Mouse (Mus musculus) mouse trophoblast stem cell (cell line): ENCODE measurements around the gene Chst8.

Experiments
- in situ Hi-C, 2 experiments: fragments of 300-500 bp; cut with MseI, MboI; formaldehyde crosslinking; loops; 2 replicates in 1 of 2; 3 replicates in 1 of 2; pipeline ENCODE4 v1.15.1; 2025

Gene Chst8

DNA sequence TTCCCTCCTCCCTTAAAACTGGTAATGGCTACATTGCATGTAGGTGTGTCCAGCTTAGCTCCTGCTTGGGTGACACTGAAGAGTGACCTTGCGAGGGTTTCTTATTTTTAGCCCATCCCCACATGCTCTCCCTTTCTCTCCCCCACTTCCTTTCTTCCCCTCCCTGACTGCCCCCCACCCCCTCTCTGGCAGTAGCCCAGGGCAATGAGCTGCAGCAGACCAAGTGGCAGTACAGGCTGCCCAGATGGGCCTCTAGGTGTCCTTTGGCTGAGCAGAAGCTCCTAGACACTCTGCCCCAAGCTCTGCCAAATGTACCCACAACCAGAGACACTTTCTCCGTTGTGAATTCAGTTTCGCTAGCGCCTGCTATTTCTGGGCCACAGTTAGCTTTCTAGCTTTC lies 139.6 kb downstream of the Chst8 start:
- in situ Hi-C loops = loop anchor here in 1 of 2 experiments (5.0 to 10.0 kb wide), 3 partner anchors 56 to 268 kb away; no protein-coding TSS in a partner anchor

DNA sequence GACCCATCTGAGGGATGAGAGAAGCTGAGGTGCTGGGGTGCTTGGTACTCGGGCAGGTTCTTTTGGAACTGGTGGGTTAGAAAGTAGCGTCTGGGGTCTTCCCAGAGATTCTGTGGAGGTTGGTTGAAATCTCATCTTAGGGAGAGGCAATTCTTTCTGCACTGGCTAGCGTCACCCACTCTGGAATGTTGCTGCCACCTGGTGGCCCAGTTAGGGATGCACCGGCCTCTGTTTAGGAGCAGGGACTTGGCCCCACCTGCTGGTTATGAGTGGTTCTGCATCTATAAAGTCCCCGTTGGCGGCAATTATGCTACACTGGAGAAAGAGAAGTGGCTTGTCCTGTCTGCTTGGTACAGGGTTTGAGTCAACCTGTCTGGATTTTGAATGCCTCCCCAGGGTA lies 140.6 kb downstream of the Chst8 start:
- in situ Hi-C loops = loop anchor here in 1 of 2 experiments (5.0 to 10.0 kb wide), 3 partner anchors 55 to 267 kb away; no protein-coding TSS in a partner anchor

DNA sequence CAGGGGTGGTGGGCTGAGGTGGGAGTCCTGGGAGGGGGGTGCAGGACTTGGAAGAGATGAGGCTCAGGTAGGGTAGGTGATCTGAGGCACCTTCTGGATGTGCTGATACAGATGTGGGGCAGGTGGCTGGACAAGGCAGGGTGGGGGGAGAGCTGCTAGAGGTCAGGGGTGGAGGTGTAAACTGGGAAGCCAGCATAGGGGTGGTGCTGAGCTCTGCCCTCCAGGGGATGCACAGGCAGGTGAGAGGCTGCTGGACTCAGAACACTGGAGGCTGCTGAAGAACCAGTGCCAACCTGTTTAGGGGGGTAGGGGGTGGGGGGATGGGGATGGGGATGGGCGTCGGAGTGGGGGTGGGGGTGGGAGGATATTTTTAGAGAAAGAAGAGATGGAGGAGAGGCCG lies 141.7 kb downstream of the Chst8 start:
- in situ Hi-C loops = loop anchor here in 1 of 2 experiments (5.0 to 10.0 kb wide), 3 partner anchors 53 to 266 kb away; no protein-coding TSS in a partner anchor

DNA sequence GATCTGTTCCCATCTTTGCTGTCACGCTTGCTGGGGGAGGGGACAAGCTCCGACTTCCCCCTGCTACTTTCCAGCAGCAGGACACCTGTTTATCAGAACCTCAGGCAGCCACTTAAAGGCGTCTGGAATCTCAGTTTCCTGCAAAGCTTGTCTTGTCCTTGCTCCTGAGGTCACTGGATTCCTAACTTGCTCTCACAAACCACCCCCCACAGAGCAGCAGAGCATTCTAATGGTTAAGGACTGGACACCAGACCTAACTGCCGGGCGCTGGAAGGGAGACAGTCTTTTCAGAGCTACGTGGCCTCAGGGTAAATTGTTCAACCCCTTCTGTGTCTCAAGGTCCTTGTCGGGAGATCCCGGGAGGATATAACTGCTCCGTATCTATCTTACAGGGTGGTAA lies 143.2 kb downstream of the Chst8 start:
- in situ Hi-C loops = loop anchor here in 1 of 2 experiments (10.0 kb wide), 1 partner anchor 265 kb away; no protein-coding TSS in a partner anchor

DNA sequence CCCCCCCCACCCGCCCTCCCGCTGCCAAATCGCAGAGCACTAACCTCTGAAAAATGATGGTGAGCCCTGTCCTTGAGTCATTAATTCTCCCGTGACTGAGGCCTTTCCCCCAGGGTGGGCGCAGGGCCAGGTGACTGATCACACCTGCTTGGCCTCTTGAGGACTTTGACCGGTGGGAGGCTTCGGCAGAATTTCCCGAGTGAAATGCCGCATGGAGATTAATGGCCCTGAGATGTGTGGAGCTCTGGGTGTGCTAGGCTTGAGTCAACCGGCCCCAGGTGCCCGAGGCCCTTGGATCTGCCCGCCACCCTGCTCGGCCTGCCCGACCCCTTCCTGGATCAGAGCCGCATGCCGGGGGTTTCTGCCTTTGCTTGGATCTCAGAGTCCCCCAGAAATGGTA lies 144.6 kb downstream of the Chst8 start:
- in situ Hi-C loops = loop anchor here in 1 of 2 experiments (10.0 kb wide), 1 partner anchor 263 kb away; no protein-coding TSS in a partner anchor

DNA sequence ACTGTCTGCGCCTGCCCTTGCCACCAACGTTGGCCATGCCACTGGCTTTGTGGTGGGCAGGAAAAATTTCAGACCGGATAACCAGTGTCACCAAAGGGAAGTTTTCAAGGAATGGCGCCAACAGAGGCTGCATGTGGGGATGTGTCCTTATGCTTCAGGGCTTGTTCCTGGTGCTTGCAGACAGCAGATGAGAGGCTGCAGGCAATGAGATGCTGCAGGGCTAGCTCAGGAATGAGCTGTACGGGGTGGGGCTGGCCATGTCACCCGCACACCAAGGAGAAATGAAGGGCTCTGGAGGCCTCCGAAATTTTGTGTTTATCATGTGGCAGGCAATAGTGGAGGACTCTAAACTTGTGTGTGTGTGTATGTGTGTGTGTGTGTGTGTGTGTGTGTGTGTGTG lies 149.4 kb downstream of the Chst8 start:
- in situ Hi-C loops = loop anchor here in 1 of 2 experiments (10.0 kb wide), 1 partner anchor 258 kb away; no protein-coding TSS in a partner anchor

DNA sequence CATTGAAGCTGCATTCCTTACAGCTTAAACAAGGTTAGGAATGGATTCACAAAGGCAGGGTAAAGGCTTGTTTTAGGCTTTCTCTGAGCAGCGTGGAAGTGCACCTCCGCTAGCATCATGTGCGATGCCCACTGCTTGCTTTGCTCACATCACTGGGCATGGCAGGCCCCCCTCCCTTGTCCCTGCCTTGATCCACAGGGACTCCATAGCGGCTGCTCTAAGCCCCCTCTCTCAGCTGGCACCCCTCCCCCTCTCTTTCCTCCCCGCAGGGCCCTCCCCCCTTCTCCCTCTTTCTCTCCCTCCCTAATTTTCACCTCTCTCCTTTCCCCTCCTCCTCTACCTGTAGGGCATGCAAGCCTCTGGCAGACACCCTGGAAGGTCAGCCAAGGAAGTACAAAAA lies 150.3 kb downstream of the Chst8 start:
- in situ Hi-C loops = loop anchor here in 1 of 2 experiments (10.0 kb wide), 1 partner anchor 257 kb away; no protein-coding TSS in a partner anchor

DNA sequence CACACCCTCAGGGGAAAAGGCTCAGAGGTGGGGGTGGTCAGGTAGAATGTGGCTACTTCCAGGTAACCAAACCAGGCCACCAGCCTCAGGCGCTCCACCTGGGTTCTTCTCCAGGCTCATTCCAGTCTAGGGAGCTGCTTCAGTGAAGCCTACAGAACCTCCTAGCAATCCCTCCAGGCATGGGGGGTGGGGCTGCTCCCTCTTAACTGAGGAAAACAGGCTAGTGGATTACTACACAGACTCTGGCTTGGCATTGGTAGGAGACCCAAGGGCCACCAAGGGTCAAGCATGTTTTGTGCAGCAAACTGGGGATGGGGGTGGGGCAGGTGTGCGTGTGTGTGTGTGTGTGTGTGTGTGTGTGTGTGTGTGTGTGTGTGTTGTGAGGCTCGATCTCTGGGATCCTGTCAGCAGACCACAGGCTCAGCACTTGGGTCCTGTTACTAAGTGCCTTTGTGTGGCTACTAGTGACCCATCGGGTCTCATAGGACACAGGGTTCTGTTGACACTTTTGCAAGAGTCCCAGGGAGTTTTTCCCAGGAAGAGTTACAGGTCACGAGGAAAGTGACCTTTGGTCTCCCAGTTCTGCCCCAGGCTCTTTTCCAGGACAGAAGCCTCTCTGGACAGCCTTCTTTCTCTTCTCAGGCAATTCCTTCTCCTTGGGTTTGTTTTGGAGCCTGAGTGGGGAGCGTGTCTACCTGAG lies 153.0 kb downstream of the Chst8 start:
- in situ Hi-C loops = loop anchor here in 1 of 2 experiments (10.0 kb wide), 1 partner anchor 255 kb away; no protein-coding TSS in a partner anchor

DNA sequence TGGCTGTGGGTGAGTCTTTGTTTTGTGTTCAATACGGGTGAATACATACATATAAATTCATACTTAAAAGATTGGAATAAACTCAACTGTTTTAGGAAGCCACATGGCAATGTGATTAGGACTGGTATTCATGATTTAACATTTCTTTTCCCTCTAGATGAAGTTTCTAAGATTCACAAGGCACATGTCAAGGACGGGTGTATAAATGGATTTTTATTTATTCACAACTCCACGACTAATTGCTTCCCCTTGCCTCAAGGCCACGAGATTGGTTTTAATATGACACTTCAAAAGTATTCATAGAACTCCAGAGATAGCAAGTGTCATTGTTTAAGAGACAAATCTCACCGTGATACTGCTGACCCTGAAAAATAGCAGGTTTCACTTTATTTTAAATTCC lies 155.9 kb downstream of the Chst8 start, which contains the start of gene Kctd15:
Gene Kctd15, minus strand, starts transcription at position 101 of the 400 bp plus-strand sequence.
- in situ Hi-C loops = no loop called here

DNA sequence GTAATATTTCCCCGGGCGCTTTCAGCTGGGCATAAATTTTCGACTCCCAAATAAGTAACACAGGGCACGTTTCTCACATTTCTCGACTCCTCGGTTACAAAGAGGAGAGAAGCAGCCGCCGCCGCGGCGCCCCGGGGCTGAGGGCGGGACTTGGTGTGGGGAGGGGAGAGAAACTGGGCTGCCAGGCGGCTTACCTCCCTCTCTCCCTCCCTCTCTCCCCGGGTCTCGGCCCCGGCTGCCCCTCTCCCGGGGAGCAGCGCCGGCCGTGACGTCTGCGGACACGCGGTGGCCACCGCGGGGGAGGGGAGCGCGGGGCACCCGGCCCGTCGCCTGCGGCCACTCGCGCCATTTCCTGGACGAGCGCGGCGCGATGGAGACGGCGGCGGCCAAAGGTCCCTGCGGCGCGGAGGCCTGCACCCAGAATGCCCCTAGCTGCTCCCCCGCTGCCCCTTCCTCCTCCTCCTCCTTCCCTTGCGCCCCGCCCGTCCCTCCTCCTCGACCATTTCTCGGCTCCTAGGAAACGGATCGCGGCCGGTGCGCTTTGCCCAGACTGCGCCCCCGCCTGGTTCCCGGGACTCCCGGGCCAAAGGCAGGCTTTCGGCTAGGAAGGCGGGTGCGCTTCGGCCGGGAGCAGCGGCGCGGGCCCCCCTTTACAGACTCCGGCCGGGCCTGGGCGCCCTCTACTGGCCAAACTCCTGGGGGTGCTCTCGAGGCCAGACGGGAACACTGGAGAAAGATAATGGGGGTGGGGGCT lies 157.2 kb downstream of the Chst8 start:
- in situ Hi-C loops = no loop called here

DNA sequence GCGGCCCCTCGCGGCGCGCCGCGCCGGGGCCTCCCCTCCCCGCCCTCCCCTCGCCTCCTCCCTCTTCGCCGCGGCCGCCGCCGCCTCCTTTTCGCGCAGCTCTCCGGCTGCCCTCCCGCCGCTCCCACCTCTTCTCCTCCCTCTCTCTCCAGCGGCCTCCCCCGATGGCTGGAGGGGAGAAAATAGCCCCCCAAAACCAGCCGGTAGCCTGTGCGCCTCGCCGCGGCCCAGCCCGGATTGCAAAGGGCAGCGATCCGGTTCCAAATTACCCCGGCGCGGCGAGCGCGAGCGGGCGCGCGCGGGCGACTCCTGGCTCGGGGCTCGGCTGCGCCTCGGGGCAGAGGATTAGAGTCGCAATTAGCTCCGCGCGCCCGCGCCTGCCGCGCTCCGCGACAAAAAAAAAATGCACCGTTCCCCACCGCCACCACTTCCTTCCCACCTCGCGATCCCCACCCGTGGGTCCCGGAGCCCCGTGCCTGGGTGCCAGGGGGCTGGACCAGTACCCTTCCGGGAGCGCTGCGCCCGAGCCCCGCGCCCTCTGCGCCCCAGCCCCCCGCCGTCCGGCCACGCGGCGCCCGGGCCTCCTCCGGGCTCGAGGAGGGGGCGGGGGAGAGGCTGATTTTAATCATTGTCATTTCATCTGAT lies 157.9 kb downstream of the Chst8 start:
- in situ Hi-C loops = no loop called here

DNA sequence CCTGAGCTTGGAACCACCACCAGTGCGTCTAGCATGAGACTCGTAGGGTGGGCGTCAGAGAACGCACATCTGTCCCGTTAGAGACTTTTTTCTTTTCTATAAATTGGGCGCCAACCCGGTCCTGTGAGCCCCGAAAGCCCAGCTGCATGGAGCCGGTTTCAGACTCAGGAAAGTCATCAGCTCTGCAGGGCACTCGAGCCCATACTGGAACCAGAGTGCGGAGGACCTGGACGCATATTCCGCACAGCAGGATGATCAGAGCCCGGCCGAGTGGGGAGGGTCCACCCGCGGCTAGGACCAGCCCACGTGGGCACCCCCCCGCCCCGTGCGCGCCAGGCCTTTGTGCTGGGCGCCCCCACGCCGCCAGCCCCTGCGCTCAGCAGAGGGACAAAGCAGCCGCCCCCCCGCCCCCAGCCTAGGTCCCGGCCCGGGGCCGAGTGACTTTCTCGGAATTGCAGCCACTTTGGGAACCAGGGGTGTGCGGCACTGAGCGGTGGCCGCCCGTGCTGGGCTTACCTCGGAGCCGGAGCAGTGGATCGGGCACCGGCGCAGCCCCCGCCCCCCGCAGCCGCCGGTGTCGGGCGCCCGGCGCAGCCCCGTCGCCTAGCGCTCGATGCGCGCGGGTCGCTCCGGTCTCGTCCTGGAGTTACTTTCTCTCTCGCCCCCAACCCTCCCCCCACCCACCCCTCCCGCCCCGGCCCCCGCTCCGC lies 158.6 kb downstream of the Chst8 start:
- in situ Hi-C loops = no loop called here

DNA sequence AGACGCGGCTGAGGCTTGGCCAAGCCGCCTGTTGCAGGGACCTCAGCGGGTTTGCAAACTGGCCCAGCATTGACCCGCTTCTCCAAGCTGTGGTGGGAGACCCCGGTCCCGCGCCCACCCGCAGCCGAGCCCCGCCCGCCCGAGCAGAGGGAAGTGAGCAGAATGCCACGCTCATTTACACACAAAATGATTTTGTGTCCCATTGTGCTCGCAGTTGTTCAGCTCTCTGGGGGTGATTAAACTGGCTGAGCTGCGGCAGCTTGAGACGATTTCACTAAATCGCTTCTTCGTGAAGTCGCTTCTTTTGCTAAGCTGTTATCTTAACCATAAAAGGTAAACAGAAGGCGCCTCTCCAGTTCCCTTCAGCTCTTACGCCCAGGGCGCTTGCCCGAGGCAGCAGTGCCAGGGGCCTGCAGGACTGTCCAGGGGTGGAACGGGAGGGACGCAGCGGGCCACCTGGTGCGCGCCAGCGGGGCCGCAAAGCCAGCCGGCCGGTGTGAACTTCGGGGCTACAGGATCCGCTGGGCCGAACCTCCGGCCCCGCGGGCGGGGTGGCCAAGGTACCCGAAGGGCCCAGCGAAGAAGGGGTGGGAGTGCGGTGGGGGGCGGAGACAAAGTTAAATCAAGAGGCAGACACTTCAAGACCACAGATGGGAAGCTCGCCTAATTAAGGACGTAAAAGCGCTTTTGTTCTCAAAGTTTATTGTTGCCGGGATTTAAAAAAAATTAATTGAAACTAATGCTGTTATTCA lies 159.6 kb downstream of the Chst8 start:
- in situ Hi-C loops = no loop called here

DNA sequence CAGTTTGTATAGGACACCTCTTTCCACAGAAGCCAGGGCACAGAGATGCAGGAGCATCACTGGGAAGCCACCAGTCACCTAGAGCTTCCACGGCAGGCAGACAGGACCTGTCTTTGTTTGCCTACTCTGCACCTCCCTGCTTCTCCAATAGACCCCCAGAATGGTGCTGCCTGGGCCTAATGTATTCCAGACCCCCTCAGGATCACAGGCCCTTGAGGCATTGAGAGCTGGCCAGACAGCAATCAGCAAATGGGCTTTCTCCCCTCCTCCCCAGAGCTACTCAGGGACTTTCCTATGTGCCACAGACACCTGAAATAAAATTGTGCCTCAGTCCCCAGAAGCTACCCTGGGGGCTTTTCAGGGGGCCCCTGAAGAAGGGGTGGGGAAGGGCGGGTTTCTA lies 161.1 kb downstream of the Chst8 start:
- in situ Hi-C loops = no loop called here

DNA sequence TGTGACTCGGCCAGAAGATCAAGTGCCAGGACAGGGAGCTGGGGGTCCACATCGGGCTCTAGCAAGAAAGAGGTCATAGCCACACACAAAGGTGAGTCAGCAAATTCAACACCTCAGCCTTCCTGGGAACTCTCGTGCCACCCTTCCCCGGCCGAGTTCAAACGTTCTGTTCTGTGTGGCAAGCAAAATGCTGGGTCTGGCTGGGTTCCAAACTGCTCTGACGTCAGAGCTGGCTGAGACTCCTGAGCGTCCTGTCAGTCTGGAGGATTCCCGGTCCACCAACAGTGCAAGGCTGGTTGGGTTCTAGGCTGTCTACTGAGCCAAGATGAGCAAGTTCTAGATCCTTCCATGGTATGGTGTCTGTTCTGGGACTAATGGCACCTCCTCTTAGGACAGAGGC lies 165.5 kb downstream of the Chst8 start:
- in situ Hi-C loops = no loop called here

DNA sequence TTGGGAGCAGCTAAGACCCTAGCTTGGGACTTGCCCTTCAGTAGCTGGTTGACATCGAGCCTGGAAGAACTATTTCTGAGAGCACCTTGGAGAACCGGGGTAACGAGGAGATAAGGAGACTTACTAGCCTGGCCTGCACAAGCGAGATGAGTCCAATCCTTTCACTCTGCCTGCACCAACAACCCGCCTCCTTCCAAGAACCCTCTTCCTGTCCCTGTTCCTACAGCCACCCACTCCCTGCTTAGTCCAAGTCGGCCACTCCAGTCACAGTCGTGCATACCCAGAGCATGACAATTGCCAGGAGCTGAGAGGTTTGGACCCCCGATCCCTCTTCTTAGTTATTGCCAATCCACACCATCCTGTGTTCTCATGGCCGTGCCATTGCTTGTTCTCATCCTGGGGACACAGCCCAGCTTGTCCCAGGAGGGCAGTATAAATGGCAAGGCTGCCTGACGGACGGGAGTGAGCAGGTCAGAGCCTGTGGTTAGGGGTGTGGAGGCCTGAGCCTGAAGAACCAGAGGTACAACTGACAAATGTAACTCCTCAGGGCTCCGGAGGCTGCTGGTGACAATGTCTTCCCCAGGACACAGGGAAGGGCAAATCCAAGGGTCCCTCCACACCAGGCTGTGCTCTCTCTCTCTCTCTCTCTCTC lies 166.2 kb downstream of the Chst8 start:
- in situ Hi-C loops = no loop called here

DNA sequence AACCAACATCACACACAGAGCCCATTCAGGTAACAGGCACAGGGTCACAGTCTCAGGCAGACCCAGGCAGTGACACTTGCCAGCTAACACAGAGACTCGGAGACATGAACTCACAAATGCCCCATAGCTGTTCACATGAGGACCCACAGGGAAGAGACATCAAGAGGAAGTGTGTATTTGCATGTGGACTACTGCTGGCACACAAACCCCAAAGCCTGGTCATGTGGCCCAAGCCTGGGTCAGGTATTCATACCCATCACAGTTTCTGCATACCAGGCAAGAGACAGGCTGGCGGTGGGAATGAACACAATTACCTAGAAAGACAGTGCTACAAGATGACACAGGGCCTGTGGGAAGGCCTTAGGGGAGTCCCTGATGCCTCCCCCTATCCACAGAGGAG lies 166.9 kb downstream of the Chst8 start:
- in situ Hi-C loops = no loop called here

DNA sequence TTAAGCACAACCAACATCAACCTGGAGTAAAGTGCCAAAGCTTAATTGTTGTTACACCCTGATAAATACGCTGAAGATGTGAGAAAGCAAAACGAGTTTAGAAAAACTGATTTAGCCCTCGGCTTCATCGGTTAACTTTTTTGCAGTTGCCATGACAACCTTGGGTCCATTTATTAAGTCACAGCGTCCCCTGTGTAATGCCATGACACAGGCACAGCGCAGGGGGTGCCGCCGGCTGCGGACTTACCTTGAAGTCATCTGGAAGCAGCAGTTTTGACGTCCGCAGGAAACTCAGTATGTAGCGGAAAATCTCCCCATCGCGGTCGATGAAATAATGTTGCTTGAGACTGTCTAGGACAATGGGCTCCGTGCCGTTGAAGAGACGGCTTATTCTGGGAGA lies 167.9 kb downstream of the Chst8 start:
- in situ Hi-C loops = no loop called here

DNA sequence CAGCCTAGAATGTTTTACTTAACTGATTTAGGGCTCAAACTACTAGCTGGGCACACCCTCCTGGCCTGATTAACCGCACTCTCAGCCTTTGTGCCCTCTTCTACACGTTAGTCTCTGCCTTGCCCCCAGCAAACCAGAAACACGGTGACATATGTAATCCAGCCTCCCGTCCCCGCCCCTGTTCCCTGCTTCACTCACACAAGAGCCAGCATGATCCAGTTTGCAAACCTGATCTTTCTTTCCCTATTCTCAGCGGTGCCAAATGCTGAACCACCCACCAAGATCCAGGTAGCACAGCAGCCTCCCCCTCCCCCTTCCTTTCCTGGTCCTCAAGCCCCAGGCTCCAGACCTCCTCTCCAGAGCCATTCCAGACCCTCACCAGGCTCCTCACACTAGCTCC lies 169.2 kb downstream of the Chst8 start:
- in situ Hi-C loops = no loop called here

DNA sequence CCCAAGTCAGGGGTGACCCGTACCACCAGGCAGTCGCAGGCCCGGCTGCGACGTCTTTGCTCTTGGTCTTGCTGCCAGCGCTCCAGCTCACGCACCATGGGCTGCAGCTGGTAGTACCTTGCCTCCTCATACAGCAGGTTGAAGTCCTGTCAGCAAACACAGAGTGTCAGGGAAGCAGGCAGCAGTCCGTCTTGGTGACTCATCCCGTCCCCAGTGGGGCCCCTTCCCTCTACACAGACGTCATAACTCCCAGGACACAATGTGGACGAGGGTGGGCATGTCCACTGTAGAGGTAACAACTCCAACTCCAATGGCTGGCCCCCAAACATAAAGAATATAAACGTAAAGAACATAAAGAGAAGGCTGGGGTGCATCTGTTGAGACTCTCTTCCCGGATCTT lies 170.5 kb downstream of the Chst8 start:
- in situ Hi-C loops = no loop called here
